Mouse (Mus musculus): ENCODE results near the gene Crmp1.

DNA sequence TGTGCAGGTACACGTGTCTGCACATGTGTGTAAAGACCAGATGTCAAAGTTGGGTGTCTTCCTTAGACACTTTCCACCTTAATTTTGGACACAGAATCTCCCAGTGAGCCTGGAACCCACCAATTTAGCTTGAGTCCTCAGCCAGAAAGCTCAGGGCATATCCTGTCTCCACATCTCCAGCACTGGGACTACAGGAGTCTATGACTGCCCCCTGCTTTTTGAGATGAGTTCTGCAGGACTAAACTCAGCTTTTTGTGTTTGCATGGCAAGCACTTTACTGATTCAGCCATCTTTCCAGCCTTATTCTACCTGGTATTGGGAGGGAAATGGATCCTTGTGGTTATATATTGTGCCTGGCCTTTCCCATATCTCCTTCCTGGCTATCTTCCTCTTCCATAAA is 36.3 kb upstream of the Crmp1 start:
- TF ChIP-seq CTCF (IDR thresholded peaks at IDR 0.05; ENCODE audit: low read depth) (no peak), EP300 (IDR thresholded peaks at IDR 0.05; ENCODE audit: low read depth) (no peak)
